Mouse (Mus musculus): ENCODE measurements around the gene Stim2.

DNA sequence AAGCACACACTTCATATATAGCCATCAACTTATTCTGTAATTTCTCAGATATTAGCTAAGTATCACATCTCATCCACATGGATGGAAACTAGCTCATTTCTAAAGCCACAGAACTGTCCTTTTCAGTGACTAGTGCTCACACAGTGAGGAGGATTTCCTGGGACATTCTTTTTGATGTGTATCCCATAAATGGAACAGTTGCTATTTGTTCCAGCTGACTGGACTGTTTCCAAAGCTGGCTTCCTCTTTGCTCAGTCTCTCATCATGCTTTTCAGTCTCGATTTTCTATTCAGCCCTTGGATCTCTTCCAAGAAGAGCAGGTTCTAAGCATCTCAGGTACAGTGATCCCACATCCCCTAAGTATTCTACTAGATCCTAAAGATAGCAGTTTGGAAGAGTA lies 75.0 kb downstream of the Stim2 start:
- TF ChIP-seq CTCF (IDR thresholded peaks at IDR 0.05; ENCODE audit: insufficient read depth, low read depth, low read length) (no peak), POLR2A (IDR thresholded peaks at IDR 0.05; ENCODE audit: insufficient read depth, low read depth, low read length) (no peak)

Measured in olfactory bulb, adult 2 months (tissue).